ENCODE assay signal across 11 mouse cellular contexts in the genomic region with DNA sequence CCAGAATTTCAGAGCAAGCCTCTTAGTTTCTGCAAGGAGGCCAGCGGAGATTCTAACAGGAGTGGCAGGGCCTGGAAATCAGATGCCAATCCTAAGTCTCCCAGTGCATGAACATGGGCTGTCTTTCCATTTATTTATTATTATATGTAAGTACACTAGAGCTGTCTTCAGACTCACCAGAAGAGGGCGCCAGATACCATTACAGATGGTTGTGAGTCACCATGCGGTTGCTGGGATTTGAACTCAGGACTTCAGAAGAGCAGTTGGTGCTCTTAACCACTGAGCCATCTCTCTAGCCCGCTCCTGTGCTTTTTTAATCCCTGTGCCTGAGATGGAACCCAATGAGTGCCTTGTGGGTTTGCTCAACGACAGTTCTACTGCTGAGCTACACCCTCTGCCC. TPM values are rescaled to one million over a fixed set of nuclear protein-coding genes. Genes with fewer than 3 reads are reported as not detected.
DNase-seq lines count a peak whose midpoint lies in the region; ATAC-seq and TF ChIP-seq lines count a peak whose summit lies in the region.
"Had no signal": no experiment of that assay in that cellular context is flagged by ENCODE, and none has a peak within 500 bp of the region (broad histone marks: within the 10 kb centered on the region; RNA-seq: fewer than 3 reads in every experiment).

No protein-coding gene starts in this region.

- WGBS in hindbrain, embryonic 12.5 days = 81% methylated on average over 5 of the region's 5 CpGs
- 81% methylated on average over 5 of the region's 5 CpGs for WGBS in hindbrain, embryonic 13.5 days
- 78% methylated on average over 5 of the region's 5 CpGs for WGBS in midbrain, embryonic 14.5 days
- whole genome bisulfite sequencing in midbrain, embryonic 15.5 days = 81% methylated on average over 5 of the region's 5 CpGs

- no peaks in the 10 kb centered on the region for H3K9me3 ChIP-seq in hindbrain, embryonic 12.5 days (replicated peaks)
- H3K9me3 ChIP-seq in hindbrain, embryonic 13.5 days = no peaks in the 10 kb centered on the region
- H3K9me3 ChIP-seq in midbrain, embryonic 14.5 days (ENCODE audit: control insufficient read depth, low read length) = no peaks in the 10 kb centered on the region
- H3K9me3 ChIP-seq in midbrain, embryonic 15.5 days = no peaks in the 10 kb centered on the region
- H3K9me3 ChIP-seq in E14TG2a.4 (ENCODE audit: low read length) = no peaks in the 10 kb centered on the region

- no peak for ATAC-seq in hindbrain, embryonic 12.5 days (ENCODE audit: low FRiP score)
- no peak for ATAC-seq in hindbrain, embryonic 13.5 days (ENCODE audit: low FRiP score)
- ATAC-seq in midbrain, embryonic 14.5 days (ENCODE audit: low FRiP score, low TSS enrichment) = no peak
- no peak for ATAC-seq in midbrain, embryonic 15.5 days (replicated peaks)

- no peak overlapping the region for H3K4me2 ChIP-seq in hindbrain, embryonic 12.5 days (replicated peaks)
- H3K4me2 ChIP-seq in hindbrain, embryonic 13.5 days = no peak overlapping the region
- H3K4me2 ChIP-seq in midbrain, embryonic 14.5 days (ENCODE audit: low read length) = no peak overlapping the region
- H3K4me2 ChIP-seq in midbrain, embryonic 15.5 days = no peak overlapping the region

- no peaks in the 10 kb centered on the region; the same call in 1 of the 2 replicates for H3K27me3 ChIP-seq in hindbrain, embryonic 12.5 days
- H3K27me3 ChIP-seq in hindbrain, embryonic 13.5 days = 0 out of 2 replicates have a peak, but pooled peaks cover under 1% of the 10 kb centered on the region
- H3K27me3 ChIP-seq in midbrain, embryonic 14.5 days (ENCODE audit: control insufficient read depth, insufficient read depth, low read length) = no peaks in the 10 kb centered on the region
- no peaks in the 10 kb centered on the region for H3K27me3 ChIP-seq in midbrain, embryonic 15.5 days (replicated peaks)
- no peaks in the 10 kb centered on the region for H3K27me3 ChIP-seq in E14TG2a.4 (ENCODE audit: insufficient read depth, low read length)

- no peak for TF ChIP-seq POLR2A in cortical plate, adult 2 months (IDR thresholded peaks at IDR 0.05; ENCODE audit: extremely low read depth, insufficient read depth, low read length)

- 0 out of 2 replicates have a peak overlapping the region, but pooled peaks have one; percentile 26 for H3K27ac ChIP-seq in hindbrain, embryonic 12.5 days
- H3K27ac ChIP-seq in hindbrain, embryonic 13.5 days = no peak overlapping the region
- 0 out of 2 replicates have a peak overlapping the region, but pooled peaks have one; percentile 8 for H3K27ac ChIP-seq in midbrain, embryonic 14.5 days (replicated peaks; ENCODE audit: low read depth, low read length)
- no peak overlapping the region for H3K27ac ChIP-seq in midbrain, embryonic 15.5 days
- H3K27ac ChIP-seq in cortical plate, adult 2 months (ENCODE audit: insufficient read depth, low read length) = no peak overlapping the region

- no peak overlapping the region for H3K9ac ChIP-seq in hindbrain, embryonic 12.5 days
- no peak overlapping the region for H3K9ac ChIP-seq in hindbrain, embryonic 13.5 days
- no peak overlapping the region for H3K9ac ChIP-seq in midbrain, embryonic 14.5 days (replicated peaks; ENCODE audit: low read length)
- no peak overlapping the region for H3K9ac ChIP-seq in midbrain, embryonic 15.5 days

- H3K4me1 ChIP-seq in hindbrain, embryonic 12.5 days = peaks cover 56% of the 10 kb centered on the region
- peaks cover 67% of the 10 kb centered on the region for H3K4me1 ChIP-seq in hindbrain, embryonic 13.5 days (replicated peaks)
- peaks cover 37% of the 10 kb centered on the region for H3K4me1 ChIP-seq in midbrain, embryonic 14.5 days (ENCODE audit: control insufficient read depth, insufficient read depth, low read length)
- H3K4me1 ChIP-seq in midbrain, embryonic 15.5 days = peaks cover 50% of the 10 kb centered on the region
- peaks cover 64% of the 10 kb centered on the region for H3K4me1 ChIP-seq in E14TG2a.4 (replicated peaks; ENCODE audit: low read depth, low read length)
- H3K4me1 ChIP-seq in cortical plate, adult 2 months (ENCODE audit: control insufficient read depth, insufficient read depth, low read length) = no peaks in the 10 kb centered on the region

- no peaks in the 10 kb centered on the region for H3K36me3 ChIP-seq in hindbrain, embryonic 12.5 days
- H3K36me3 ChIP-seq in hindbrain, embryonic 13.5 days = no peaks in the 10 kb centered on the region
- H3K36me3 ChIP-seq in midbrain, embryonic 14.5 days (ENCODE audit: control insufficient read depth, insufficient read depth, low read length) = no peaks in the 10 kb centered on the region
- H3K36me3 ChIP-seq in midbrain, embryonic 15.5 days (replicated peaks) = no peaks in the 10 kb centered on the region
- 0 out of 2 replicates have a peak, but pooled peaks cover 4% of the 10 kb centered on the region for H3K36me3 ChIP-seq in E14TG2a.4 (ENCODE audit: insufficient read depth, low read length)

- no peak overlapping the region for H3K4me3 ChIP-seq in hindbrain, embryonic 12.5 days
- no peak overlapping the region for H3K4me3 ChIP-seq in hindbrain, embryonic 13.5 days
- no peak overlapping the region for H3K4me3 ChIP-seq in midbrain, embryonic 14.5 days (replicated peaks; ENCODE audit: low read depth, low read length)
- no peak overlapping the region for H3K4me3 ChIP-seq in midbrain, embryonic 15.5 days
- no peak overlapping the region for H3K4me3 ChIP-seq in E14TG2a.4 (replicated peaks; ENCODE audit: low read length)
- H3K4me3 ChIP-seq in cortical plate, adult 2 months (ENCODE audit: insufficient read depth, low read length) = no peak overlapping the region

- peak; percentile 46 for DNase-seq in midbrain, embryonic 14.5 days
- no peak for DNase-seq in right cerebral cortex, adult 2 months (ENCODE audit: low spot score in 2 of 2)
- no peak for DNase-seq in embryo, embryonic 11 days
- DNase-seq: cerebellum, postnatal 25 days; right cerebral cortex, postnatal 4 days; thymus, adult 18-20 months had no signal

- TF ChIP-seq CTCF in E14TG2a.4 (conservative IDR thresholded peaks at IDR 0.05; ENCODE audit: low read length) = peak; percentile 48
- 0 out of 2 replicates have a peak, but pooled peaks have one; percentile 7 for TF ChIP-seq CTCF in cortical plate, adult 2 months (IDR thresholded peaks at IDR 0.05; ENCODE audit: extremely low read depth, insufficient read depth, low read length)

RNA-seq across cellular contexts. Expression of gene Fam222a, which starts 36.2 kb away (rescaled TPM):
- 9.4 and 9.9 TPM in 2 replicates for polyA plus RNA-seq in hindbrain, embryonic 12.5 days (2016; fragmentation: Nextera tagmentation; extraction: Ambion mirVana)
- 5.8 and 6.4 TPM in 2 replicates for polyA plus RNA-seq in hindbrain, embryonic 13.5 days (2015; fragmentation: Nextera tagmentation; extraction: Ambion mirVana)
- 5.7 and 7.0 TPM in 2 replicates for polyA plus RNA-seq in midbrain, embryonic 14.5 days (2014; fragmentation: Nextera tagmentation; extraction: Ambion mirVana)
- polyA plus RNA-seq in midbrain, embryonic 15.5 days (2015; fragmentation: Nextera tagmentation; extraction: Ambion mirVana) = 7.1 and 8.1 TPM in 2 replicates
- polyA plus RNA-seq in cortical plate, adult 2 months (2012; rRNA removed) = 5.2 and 7.3 TPM in 2 replicates

RNA-seq across cellular contexts. Expression of gene Trpv4, which starts 54.2 kb away (rescaled TPM):
- polyA plus RNA-seq in hindbrain, embryonic 12.5 days (2016; fragmentation: Nextera tagmentation; extraction: Ambion mirVana) = 1.3 and 1.5 TPM in 2 replicates
- 0.53 and 0.65 TPM in 2 replicates for polyA plus RNA-seq in hindbrain, embryonic 13.5 days (2015; fragmentation: Nextera tagmentation; extraction: Ambion mirVana)
- polyA plus RNA-seq in midbrain, embryonic 14.5 days (2014; fragmentation: Nextera tagmentation; extraction: Ambion mirVana) = 0.46 and 0.86 TPM in 2 replicates
- 0.69 and 0.92 TPM in 2 replicates for polyA plus RNA-seq in midbrain, embryonic 15.5 days (2015; fragmentation: Nextera tagmentation; extraction: Ambion mirVana)
- 1.7 and 2.1 TPM in 2 replicates for polyA plus RNA-seq in cortical plate, adult 2 months (2012; rRNA removed)

Comparison
In these comparisons a context has a peak if more than half of its experiments do, and no peak if none do; other contexts are left out.
1. H3K27ac ChIP-seq: peak in hindbrain, embryonic 12.5 days (single experiment) and midbrain, embryonic 14.5 days (single experiment); none in hindbrain, embryonic 13.5 days (single experiment), midbrain, embryonic 15.5 days (single experiment) and cortical plate, adult 2 months (single experiment).